Mouse (Mus musculus): Measurements from ENCODE around the gene Chid1. TPM values are rescaled to one million over a fixed set of nuclear protein-coding genes. Genes with fewer than 3 reads are reported as not detected.

Gene Chid1
- polyA plus RNA-seq, 1 experiment from 2014 or later, result 30.2 TPM

- Histone ChIP-seq H3K9ac (replicated peaks) (no peak overlapping the region), H3K4me2 (replicated peaks) (no peak overlapping the region), H3K9me3 (no peaks in the 10 kb centered on the region), H3K4me3 (no peak overlapping the region), H3K27ac (replicated peaks) (no peak overlapping the region), H3K36me3 (no peaks in the 10 kb centered on the region), H3K27me3 (peaks cover 4% of the 10 kb centered on the region; the same call in 1 of the 2 replicates), H3K4me1 (peaks cover 8% of the 10 kb centered on the region)
- 72% methylated on average over 4 of the region's 4 CpGs for WGBS
- ATAC-seq (ENCODE audit: low FRiP score, low read depth), result no peak
Measured at GRCm38 (mm10) chr7:141558329-141558776, 18.7 kb upstream of the Chid1 start.

- 86% methylated on average over 2 of the region's 2 CpGs for WGBS
- Histone ChIP-seq H3K4me2 (replicated peaks) (no peak overlapping the region), H3K9me3 (no peaks in the 10 kb centered on the region), H3K4me3 (no peak overlapping the region), H3K9ac (replicated peaks) (no peak overlapping the region), H3K27me3 (no peaks in the 10 kb centered on the region), H3K36me3 (no peaks in the 10 kb centered on the region), H3K27ac (replicated peaks) (no peak overlapping the region), H3K4me1 (no peaks in the 10 kb centered on the region)
- ATAC-seq (ENCODE audit: low FRiP score, low read depth), result no peak
Measured at GRCm38 (mm10) chr7:141550464-141550863, 10.8 kb upstream of the Chid1 start.

- ATAC-seq (ENCODE audit: low FRiP score, low read depth), result no peak
- Histone ChIP-seq H3K4me1 (no peaks in the 10 kb centered on the region), H3K4me2 (replicated peaks) (no peak overlapping the region), H3K9me3 (no peaks in the 10 kb centered on the region), H3K27ac (replicated peaks) (no peak overlapping the region), H3K27me3 (no peaks in the 10 kb centered on the region), H3K36me3 (no peaks in the 10 kb centered on the region), H3K4me3 (no peak overlapping the region), H3K9ac (replicated peaks) (no peak overlapping the region)
- 90% methylated on average over 3 of the region's 3 CpGs for WGBS
Measured at GRCm38 (mm10) chr7:141549432-141550061, 9.9 kb upstream of the Chid1 start.

GRCm38 (mm10) chr7:141544654-141545053 lies 5.0 kb upstream of the Chid1 start:
- Histone ChIP-seq H3K4me2 (replicated peaks) (no peak overlapping the region), H3K9ac (replicated peaks) (no peak overlapping the region)

GRCm38 (mm10) chr7:141542588-141542987 lies 2.9 kb upstream of the Chid1 start:
- Histone ChIP-seq H3K9ac (replicated peaks) (no peak overlapping the region), H3K4me3 (no peak overlapping the region), H3K27me3 (0 out of 2 replicates have a peak, but pooled peaks cover 6% of the 10 kb centered on the region), H3K9me3 (no peaks in the 10 kb centered on the region), H3K4me1 (peaks cover 20% of the 10 kb centered on the region), H3K27ac (replicated peaks) (no peak overlapping the region), H3K36me3 (no peaks in the 10 kb centered on the region), H3K4me2 (replicated peaks) (no peak overlapping the region)
- ATAC-seq (ENCODE audit: low FRiP score, low read depth), result no peak
- WGBS, result 97% methylated on average over 2 of the region's 2 CpGs

More at GRCm38 (mm10) chr7:141544654-141545053, 5.0 kb upstream of the Chid1 start:
- H3K27ac ChIP-seq (replicated peaks), result no peak overlapping the region
- ATAC-seq (ENCODE audit: low FRiP score, low read depth), result no peak
- WGBS, result 75% methylated on average over 4 of the region's 4 CpGs
- H3K4me3 ChIP-seq, result no peak overlapping the region
- no peaks in the 10 kb centered on the region for H3K9me3 ChIP-seq
- H3K36me3 ChIP-seq, result no peaks in the 10 kb centered on the region
- 0 out of 2 replicates have a peak, but pooled peaks cover 6% of the 10 kb centered on the region for H3K27me3 ChIP-seq
- peaks cover 9% of the 10 kb centered on the region for H3K4me1 ChIP-seq

GRCm38 (mm10) chr7:141541681-141542080 lies 2.0 kb upstream of the Chid1 start:
- Histone ChIP-seq H3K27ac (replicated peaks) (no peak overlapping the region), H3K27me3 (0 out of 2 replicates have a peak, but pooled peaks cover 6% of the 10 kb centered on the region), H3K36me3 (no peaks in the 10 kb centered on the region), H3K9ac (replicated peaks) (no peak overlapping the region), H3K4me2 (replicated peaks) (no peak overlapping the region), H3K4me3 (no peak overlapping the region), H3K9me3 (no peaks in the 10 kb centered on the region), H3K4me1 (peaks cover 20% of the 10 kb centered on the region)
- 82% methylated on average over 4 of the region's 4 CpGs for WGBS
- no peak for ATAC-seq (ENCODE audit: low FRiP score, low read depth)

- peak; percentile 25; the same call in 1 of the 2 replicates for ATAC-seq (ENCODE audit: low FRiP score, low read depth)
- Histone ChIP-seq H3K4me2 (replicated peaks) (peak overlapping the region; percentile 74), H3K4me1 (peaks cover 20% of the 10 kb centered on the region), H3K9ac (replicated peaks) (peak overlapping the region; percentile 61; the same call in 1 of the 2 replicates), H3K36me3 (no peaks in the 10 kb centered on the region), H3K4me3 (peak overlapping the region; percentile 76), H3K27ac (replicated peaks) (peak overlapping the region; percentile 21; the same call in 1 of the 2 replicates), H3K27me3 (0 out of 2 replicates have a peak, but pooled peaks cover 6% of the 10 kb centered on the region), H3K9me3 (no peaks in the 10 kb centered on the region)
- 66% methylated on average over 13 of the region's 13 CpGs for WGBS
Measured at GRCm38 (mm10) chr7:141540312-141541081, 840 bp upstream of the Chid1 start.

GRCm38 (mm10) chr7:141538852-141539555 lies 653 bp downstream of the Chid1 start:
- Histone ChIP-seq H3K4me1 (peaks cover 20% of the 10 kb centered on the region), H3K4me3 (peak overlapping the region; percentile 76), H3K27me3 (0 out of 2 replicates have a peak, but pooled peaks cover 6% of the 10 kb centered on the region), H3K27ac (replicated peaks) (peak overlapping the region; percentile 73), H3K36me3 (no peaks in the 10 kb centered on the region), H3K9ac (replicated peaks) (peak overlapping the region; percentile 83), H3K4me2 (replicated peaks) (peak overlapping the region; percentile 74), H3K9me3 (no peaks in the 10 kb centered on the region)
- peak; percentile 45; the same call in 1 of the 2 replicates for ATAC-seq (ENCODE audit: low FRiP score, low read depth)
- WGBS, result 16% methylated on average over 18 of the region's 18 CpGs

GRCm38 (mm10) chr7:141535570-141535969 lies 4.1 kb downstream of the Chid1 start:
- H3K4me3 ChIP-seq, result no peak overlapping the region
- no peak for ATAC-seq (ENCODE audit: low FRiP score, low read depth)
- no peaks in the 10 kb centered on the region for H3K27me3 ChIP-seq

GRCm38 (mm10) chr7:141525580-141525925 lies 14.1 kb downstream of the Chid1 start:
- Histone ChIP-seq H3K27me3 (no peaks in the 10 kb centered on the region), H3K9ac (replicated peaks) (no peak overlapping the region), H3K36me3 (peaks cover 42% of the 10 kb centered on the region), H3K4me1 (no peaks in the 10 kb centered on the region), H3K4me2 (replicated peaks) (no peak overlapping the region), H3K4me3 (no peak overlapping the region), H3K27ac (replicated peaks) (no peak overlapping the region), H3K9me3 (no peaks in the 10 kb centered on the region)
- 86% methylated on average over 4 of the region's 4 CpGs for WGBS
- no peak for ATAC-seq (ENCODE audit: low FRiP score, low read depth)

More at GRCm38 (mm10) chr7:141535570-141535969, 4.1 kb downstream of the Chid1 start:
- H3K27ac ChIP-seq (replicated peaks), result no peak overlapping the region
- H3K36me3 ChIP-seq, result 0 out of 2 replicates have a peak, but pooled peaks cover 4% of the 10 kb centered on the region
- 52% methylated on average over 1 of the region's 1 CpGs for WGBS
- H3K4me2 ChIP-seq (replicated peaks), result no peak overlapping the region
- no peak overlapping the region for H3K9ac ChIP-seq (replicated peaks)
- H3K9me3 ChIP-seq, result no peaks in the 10 kb centered on the region
- H3K4me1 ChIP-seq, result peaks cover 17% of the 10 kb centered on the region

- no peak overlapping the region for H3K27ac ChIP-seq (replicated peaks)
Measured at GRCm38 (mm10) chr7:141524760-141525579, 14.7 kb downstream of the Chid1 start.

More at GRCm38 (mm10) chr7:141524760-141525579, 14.7 kb downstream of the Chid1 start:
- ATAC-seq (ENCODE audit: low FRiP score, low read depth), result peak; percentile 77
- no peak overlapping the region for H3K4me3 ChIP-seq
- H3K9me3 ChIP-seq, result no peaks in the 10 kb centered on the region
- peaks cover 45% of the 10 kb centered on the region for H3K36me3 ChIP-seq
- H3K9ac ChIP-seq (replicated peaks), result no peak overlapping the region
- no peak overlapping the region for H3K4me2 ChIP-seq (replicated peaks)
- WGBS, result 60% methylated on average over 6 of the region's 6 CpGs
- H3K4me1 ChIP-seq, result no peaks in the 10 kb centered on the region
- H3K27me3 ChIP-seq, result no peaks in the 10 kb centered on the region
